Mouse (Mus musculus): ENCODE results near the gene B230104I21Rik. TPM values are rescaled to one million over a fixed set of nuclear protein-coding genes. Genes with fewer than 3 reads are reported as not detected.

B230104I21Rik gene
- polyA plus RNA-seq, 1 experiment from 2014 or later: not detected

GRCm38 (mm10) chr4:154359762-154360300 lies 23.9 kb downstream of the B230104I21Rik start:
- H3K4me3 ChIP-seq (ENCODE audit: low read depth, low read length): no peak overlapping the region
- WGBS: 87% methylated on average over 9 of the region's 9 CpGs
- H3K9ac ChIP-seq (ENCODE audit: low read depth, low read length): no peak overlapping the region
- ATAC-seq (ENCODE audit: low FRiP score) (no peak), DNase-seq (ENCODE audit: low spot score) (no peak)
- no peaks in the 10 kb centered on the region for H3K4me1 ChIP-seq (replicated peaks; ENCODE audit: control insufficient read depth, insufficient read depth, low read length)
- no peaks in the 10 kb centered on the region for H3K36me3 ChIP-seq (ENCODE audit: control insufficient read depth, insufficient read depth, low read length)
- H3K9me3 ChIP-seq (ENCODE audit: control insufficient read depth, low read length): no peaks in the 10 kb centered on the region
- H3K27me3 ChIP-seq (ENCODE audit: control insufficient read depth, insufficient read depth, low read length): no peaks in the 10 kb centered on the region; the same call in 1 of the 2 replicates
- no peak overlapping the region for H3K4me2 ChIP-seq (replicated peaks; ENCODE audit: low read depth, low read length)
- H3K27ac ChIP-seq (ENCODE audit: low read depth, low read length): no peak overlapping the region

GRCm38 (mm10) chr4:154360441-154360840 lies 24.5 kb downstream of the B230104I21Rik start:
- H3K9ac ChIP-seq (ENCODE audit: low read depth, low read length): no peak overlapping the region
- H3K9me3 ChIP-seq (ENCODE audit: control insufficient read depth, low read length): no peaks in the 10 kb centered on the region
- no peaks in the 10 kb centered on the region; the same call in 1 of the 2 replicates for H3K27me3 ChIP-seq (ENCODE audit: control insufficient read depth, insufficient read depth, low read length)
- no peak overlapping the region for H3K4me3 ChIP-seq (ENCODE audit: low read depth, low read length)
- H3K4me2 ChIP-seq (replicated peaks; ENCODE audit: low read depth, low read length): no peak overlapping the region
- ATAC-seq (ENCODE audit: low FRiP score) (no peak), DNase-seq (ENCODE audit: low spot score) (no peak)
- no peaks in the 10 kb centered on the region for H3K36me3 ChIP-seq (ENCODE audit: control insufficient read depth, insufficient read depth, low read length)
- no peak overlapping the region for H3K27ac ChIP-seq (ENCODE audit: low read depth, low read length)
- H3K4me1 ChIP-seq (replicated peaks; ENCODE audit: control insufficient read depth, insufficient read depth, low read length): no peaks in the 10 kb centered on the region
- 89% methylated on average over 6 of the region's 7 CpGs for WGBS

GRCm38 (mm10) chr4:154360850-154361249 lies 24.9 kb downstream of the B230104I21Rik start:
- H3K27ac ChIP-seq (ENCODE audit: low read depth, low read length): no peak overlapping the region
- no peaks in the 10 kb centered on the region for H3K36me3 ChIP-seq (ENCODE audit: control insufficient read depth, insufficient read depth, low read length)
- 80% methylated on average over 3 of the region's 3 CpGs for WGBS
- no peak overlapping the region for H3K4me3 ChIP-seq (ENCODE audit: low read depth, low read length)
- no peak for ATAC-seq (ENCODE audit: low FRiP score)
- no peaks in the 10 kb centered on the region; the same call in 1 of the 2 replicates for H3K27me3 ChIP-seq (ENCODE audit: control insufficient read depth, insufficient read depth, low read length)
- no peaks in the 10 kb centered on the region for H3K9me3 ChIP-seq (ENCODE audit: control insufficient read depth, low read length)
- no peaks in the 10 kb centered on the region for H3K4me1 ChIP-seq (replicated peaks; ENCODE audit: control insufficient read depth, insufficient read depth, low read length)
- H3K4me2 ChIP-seq (replicated peaks; ENCODE audit: low read depth, low read length): no peak overlapping the region
- H3K9ac ChIP-seq (ENCODE audit: low read depth, low read length): no peak overlapping the region
- DNase-seq (ENCODE audit: low spot score): no peak

- no peak for ATAC-seq (ENCODE audit: low FRiP score)
- H3K36me3 ChIP-seq (ENCODE audit: control insufficient read depth, insufficient read depth, low read length): no peaks in the 10 kb centered on the region
- 90% methylated on average over 2 of the region's 2 CpGs for WGBS
- no peaks in the 10 kb centered on the region for H3K4me1 ChIP-seq (replicated peaks; ENCODE audit: control insufficient read depth, insufficient read depth, low read length)
- H3K9ac ChIP-seq (ENCODE audit: low read depth, low read length): no peak overlapping the region
- no peaks in the 10 kb centered on the region for H3K27me3 ChIP-seq (ENCODE audit: control insufficient read depth, insufficient read depth, low read length)
- no peak overlapping the region for H3K4me3 ChIP-seq (ENCODE audit: low read depth, low read length)
- no peak overlapping the region for H3K27ac ChIP-seq (ENCODE audit: low read depth, low read length)
- no peak overlapping the region for H3K4me2 ChIP-seq (replicated peaks; ENCODE audit: low read depth, low read length)
- H3K9me3 ChIP-seq (ENCODE audit: control insufficient read depth, low read length): no peaks in the 10 kb centered on the region
- no peak for DNase-seq (ENCODE audit: low spot score)
Observed at GRCm38 (mm10) chr4:154364752-154365151, 28.8 kb downstream of the B230104I21Rik start.

GRCm38 (mm10) chr4:154366836-154367235 lies 30.9 kb downstream of the B230104I21Rik start:
- Histone ChIP-seq H3K4me1 (replicated peaks; ENCODE audit: control insufficient read depth, insufficient read depth, low read length) (no peaks in the 10 kb centered on the region), H3K36me3 (ENCODE audit: control insufficient read depth, insufficient read depth, low read length) (no peaks in the 10 kb centered on the region), H3K9ac (ENCODE audit: low read depth, low read length) (no peak overlapping the region), H3K27me3 (ENCODE audit: control insufficient read depth, insufficient read depth, low read length) (no peaks in the 10 kb centered on the region), H3K27ac (ENCODE audit: low read depth, low read length) (no peak overlapping the region), H3K4me2 (replicated peaks; ENCODE audit: low read depth, low read length) (no peak overlapping the region), H3K4me3 (ENCODE audit: low read depth, low read length) (no peak overlapping the region), H3K9me3 (ENCODE audit: control insufficient read depth, low read length) (no peaks in the 10 kb centered on the region)
- DNase-seq (ENCODE audit: low spot score) (no peak), ATAC-seq (ENCODE audit: low FRiP score) (no peak)
- WGBS: 86% methylated on average over 6 of the region's 6 CpGs

GRCm38 (mm10) chr4:154369089-154369488 lies 33.2 kb downstream of the B230104I21Rik start:
- Histone ChIP-seq H3K4me1 (replicated peaks; ENCODE audit: control insufficient read depth, insufficient read depth, low read length) (no peaks in the 10 kb centered on the region), H3K4me2 (replicated peaks; ENCODE audit: low read depth, low read length) (no peak overlapping the region), H3K27me3 (ENCODE audit: control insufficient read depth, insufficient read depth, low read length) (no peaks in the 10 kb centered on the region), H3K9ac (ENCODE audit: low read depth, low read length) (no peak overlapping the region), H3K9me3 (ENCODE audit: control insufficient read depth, low read length) (no peaks in the 10 kb centered on the region), H3K4me3 (ENCODE audit: low read depth, low read length) (no peak overlapping the region), H3K27ac (ENCODE audit: low read depth, low read length) (no peak overlapping the region), H3K36me3 (ENCODE audit: control insufficient read depth, insufficient read depth, low read length) (no peaks in the 10 kb centered on the region)
- ATAC-seq (ENCODE audit: low FRiP score) (no peak), DNase-seq (ENCODE audit: low spot score) (no peak)
- 68% methylated on average over 5 of the region's 5 CpGs for WGBS

- Histone ChIP-seq H3K27me3 (ENCODE audit: control insufficient read depth, insufficient read depth, low read length) (no peaks in the 10 kb centered on the region), H3K9me3 (ENCODE audit: control insufficient read depth, low read length) (no peaks in the 10 kb centered on the region), H3K4me2 (replicated peaks; ENCODE audit: low read depth, low read length) (no peak overlapping the region), H3K27ac (ENCODE audit: low read depth, low read length) (no peak overlapping the region), H3K36me3 (ENCODE audit: control insufficient read depth, insufficient read depth, low read length) (no peaks in the 10 kb centered on the region), H3K9ac (ENCODE audit: low read depth, low read length) (no peak overlapping the region), H3K4me1 (replicated peaks; ENCODE audit: control insufficient read depth, insufficient read depth, low read length) (no peaks in the 10 kb centered on the region), H3K4me3 (ENCODE audit: low read depth, low read length) (no peak overlapping the region)
- ATAC-seq (ENCODE audit: low FRiP score): no peak
- 70% methylated on average over 8 of the region's 8 CpGs for WGBS
- no peak for DNase-seq (ENCODE audit: low spot score)
Observed at GRCm38 (mm10) chr4:154370841-154371240, 34.9 kb downstream of the B230104I21Rik start.

- 75% methylated on average over 13 of the region's 13 CpGs for WGBS
- Histone ChIP-seq H3K9me3 (ENCODE audit: control insufficient read depth, low read length) (no peaks in the 10 kb centered on the region), H3K36me3 (ENCODE audit: control insufficient read depth, insufficient read depth, low read length) (no peaks in the 10 kb centered on the region), H3K4me3 (ENCODE audit: low read depth, low read length) (no peak overlapping the region), H3K27me3 (ENCODE audit: control insufficient read depth, insufficient read depth, low read length) (no peaks in the 10 kb centered on the region), H3K4me1 (replicated peaks; ENCODE audit: control insufficient read depth, insufficient read depth, low read length) (no peaks in the 10 kb centered on the region), H3K9ac (ENCODE audit: low read depth, low read length) (no peak overlapping the region), H3K27ac (ENCODE audit: low read depth, low read length) (no peak overlapping the region), H3K4me2 (replicated peaks; ENCODE audit: low read depth, low read length) (no peak overlapping the region)
- DNase-seq (ENCODE audit: low spot score): no peak
- no peak for ATAC-seq (ENCODE audit: low FRiP score)
Observed at GRCm38 (mm10) chr4:154371542-154372247, 35.8 kb downstream of the B230104I21Rik start.

Measured in hindbrain, embryonic 11.5 days (tissue).